In genomic region chr7:37746133-37746761, GRCm38 (mm10) we compare ENCODE assay signal across 14 mouse cellular contexts. TPM values are rescaled to one million over a fixed set of nuclear protein-coding genes. Genes with fewer than 3 reads are reported as not detected.
DNase-seq lines count a peak whose midpoint lies in the region; ATAC-seq and TF ChIP-seq lines count a peak whose summit lies in the region.
"Had no signal": no experiment of that assay in that cellular context is flagged by ENCODE, and none has a peak within 500 bp of the region (broad histone marks: within the 10 kb centered on the region; RNA-seq: fewer than 3 reads in every experiment).

No protein-coding gene starts in this region.

- DNase-seq in heart, adult 2 months = no peak
- DNase-seq in lung, embryonic 14.5 days = peak; percentile 18
- no peak for DNase-seq in lung, adult 18-20 months
- DNase-seq in adrenal gland, postnatal 4 days (ENCODE audit: low spot score in 2 of 2) = no peak
- no peak for DNase-seq in limb, embryonic 10.5 days (ENCODE audit: low spot score)
- DNase-seq: cerebellum, postnatal 25 days; liver, embryonic 13.5 days; right cerebral cortex, postnatal 25 days had no signal

- no peak for TF ChIP-seq CTCF in heart, adult 2 months (IDR thresholded peaks at IDR 0.05)
- TF ChIP-seq CTCF in lung, embryonic 14.5 days (IDR thresholded peaks at IDR 0.05; ENCODE audit: low read depth) = no peak

- no peaks in the 10 kb centered on the region for H3K36me3 ChIP-seq in heart, embryonic 12.5 days
- H3K36me3 ChIP-seq in heart, adult 2 months (ENCODE audit: control insufficient read depth, insufficient read depth, low read length) = no peaks in the 10 kb centered on the region
- H3K36me3 ChIP-seq in lung, embryonic 14.5 days (ENCODE audit: insufficient read depth) = no peaks in the 10 kb centered on the region
- no peaks in the 10 kb centered on the region for H3K36me3 ChIP-seq in forebrain, embryonic 16.5 days (ENCODE audit: control insufficient read depth, insufficient read depth)
- no peaks in the 10 kb centered on the region for H3K36me3 ChIP-seq in neural tube, embryonic 14.5 days (ENCODE audit: control insufficient read depth, insufficient read depth, low read length)
- no peaks in the 10 kb centered on the region for H3K36me3 ChIP-seq in limb, embryonic 10.5 days
- H3K36me3 ChIP-seq: liver, embryonic 13.5 days had no signal

- no peaks in the 10 kb centered on the region for H3K9me3 ChIP-seq in heart, embryonic 12.5 days (replicated peaks)
- no peaks in the 10 kb centered on the region for H3K9me3 ChIP-seq in lung, embryonic 14.5 days (ENCODE audit: low read depth, low read length)
- H3K9me3 ChIP-seq in forebrain, embryonic 16.5 days (ENCODE audit: control insufficient read depth, low read length) = no peaks in the 10 kb centered on the region
- H3K9me3 ChIP-seq in neural tube, embryonic 14.5 days (ENCODE audit: control insufficient read depth, low read length) = no peaks in the 10 kb centered on the region
- no peaks in the 10 kb centered on the region for H3K9me3 ChIP-seq in limb, embryonic 10.5 days (replicated peaks)
- H3K9me3 ChIP-seq: liver, embryonic 13.5 days had no signal

- H3K4me1 ChIP-seq in heart, embryonic 12.5 days (replicated peaks) = peaks cover 17% of the 10 kb centered on the region
- no peaks in the 10 kb centered on the region for H3K4me1 ChIP-seq in heart, adult 2 months (ENCODE audit: control insufficient read depth, insufficient read depth, low read length)
- no peaks in the 10 kb centered on the region; the same call in 1 of the 2 replicates for H3K4me1 ChIP-seq in lung, embryonic 14.5 days (ENCODE audit: insufficient read depth)
- peaks cover 25% of the 10 kb centered on the region for H3K4me1 ChIP-seq in forebrain, embryonic 16.5 days (replicated peaks; ENCODE audit: control insufficient read depth, insufficient read depth, low read length)
- H3K4me1 ChIP-seq in neural tube, embryonic 14.5 days (ENCODE audit: control insufficient read depth, insufficient read depth, low read length) = peaks cover 18% of the 10 kb centered on the region
- peaks cover 22% of the 10 kb centered on the region for H3K4me1 ChIP-seq in limb, embryonic 10.5 days
- H3K4me1 ChIP-seq: liver, embryonic 13.5 days had no signal

- no peak for TF ChIP-seq POLR2A in heart, adult 2 months (IDR thresholded peaks at IDR 0.05; ENCODE audit: insufficient read depth, low read depth, low read length)

- H3K9ac ChIP-seq in heart, embryonic 12.5 days = no peak overlapping the region
- H3K9ac ChIP-seq in heart, adult 2 months (ENCODE audit: low read depth, low read length) = no peak overlapping the region
- H3K9ac ChIP-seq in lung, embryonic 14.5 days = no peak overlapping the region
- H3K9ac ChIP-seq in forebrain, embryonic 16.5 days (replicated peaks; ENCODE audit: low read depth, low read length) = no peak overlapping the region
- H3K9ac ChIP-seq in neural tube, embryonic 14.5 days (replicated peaks; ENCODE audit: low read depth, low read length) = no peak overlapping the region
- H3K9ac ChIP-seq: liver, embryonic 13.5 days had no signal

- H3K4me3 ChIP-seq in heart, embryonic 12.5 days = peak overlapping the region; percentile 11; the same call in 1 of the 2 replicates
- no peak overlapping the region for H3K4me3 ChIP-seq in heart, adult 2 months
- H3K4me3 ChIP-seq in lung, embryonic 14.5 days (ENCODE audit: low read depth, low read length) = no peak overlapping the region
- no peak overlapping the region for H3K4me3 ChIP-seq in forebrain, embryonic 16.5 days (replicated peaks; ENCODE audit: low read length)
- H3K4me3 ChIP-seq in neural tube, embryonic 14.5 days (ENCODE audit: low read depth, low read length) = no peak overlapping the region
- H3K4me3 ChIP-seq in limb, embryonic 10.5 days = no peak overlapping the region
- H3K4me3 ChIP-seq: liver, embryonic 13.5 days; myocyte had no signal

- ATAC-seq in heart, embryonic 12.5 days (ENCODE audit: insufficient number of reproducible peaks, low FRiP score) = no peak
- ATAC-seq in lung, embryonic 14.5 days (ENCODE audit: insufficient read depth) = peak; percentile 31; the same call in 1 of the 2 replicates
- ATAC-seq in forebrain, embryonic 16.5 days = no peak
- 0 out of 2 replicates have a peak, but pooled peaks have one; percentile 7 for ATAC-seq in neural tube, embryonic 14.5 days (ENCODE audit: low read depth)
- ATAC-seq: CD4-positive, CD25-positive, alpha-beta regulatory T cell, adult 4 months had no signal

- TF ChIP-seq EP300 in heart, adult 2 months (IDR thresholded peaks at IDR 0.05; ENCODE audit: insufficient read depth, low read depth, low read length) = no peak

- peaks cover 7% of the 10 kb centered on the region for H3K27me3 ChIP-seq in heart, embryonic 12.5 days (replicated peaks)
- H3K27me3 ChIP-seq in heart, adult 2 months (ENCODE audit: control insufficient read depth, insufficient read depth, low read length) = no peaks in the 10 kb centered on the region
- H3K27me3 ChIP-seq in lung, embryonic 14.5 days (ENCODE audit: insufficient read depth, low read length) = no peaks in the 10 kb centered on the region
- no peaks in the 10 kb centered on the region for H3K27me3 ChIP-seq in forebrain, embryonic 16.5 days (replicated peaks; ENCODE audit: control insufficient read depth, insufficient read depth, low read length)
- H3K27me3 ChIP-seq in neural tube, embryonic 14.5 days (ENCODE audit: control insufficient read depth, insufficient read depth, low read length) = no peaks in the 10 kb centered on the region
- peaks cover 87% of the 10 kb centered on the region for H3K27me3 ChIP-seq in limb, embryonic 10.5 days (ENCODE audit: low read depth, poor library complexity, severe bottlenecking)
- H3K27me3 ChIP-seq: liver, embryonic 13.5 days had no signal

- H3K79me2 ChIP-seq in heart, adult 2 months (replicated peaks; ENCODE audit: control insufficient read depth, insufficient read depth, low read length) = no peaks in the 10 kb centered on the region

- intact Hi-C loops in heart, adult 2 months (cut with DNase I) = loop anchor here (10.0 kb wide), 1 partner anchor 121 kb away; no protein-coding TSS in a partner anchor

- H3K4me2 ChIP-seq in heart, embryonic 12.5 days = peak overlapping the region; percentile 57
- no peak overlapping the region for H3K4me2 ChIP-seq in lung, embryonic 14.5 days
- no peak overlapping the region for H3K4me2 ChIP-seq in forebrain, embryonic 16.5 days (ENCODE audit: low read length)
- no peak overlapping the region for H3K4me2 ChIP-seq in neural tube, embryonic 14.5 days (ENCODE audit: low read depth, low read length)
- H3K4me2 ChIP-seq: liver, embryonic 13.5 days had no signal

- H3K27ac ChIP-seq in heart, embryonic 12.5 days (ENCODE audit: poor library complexity, severe bottlenecking) = peak overlapping the region; percentile 11; the same call in 1 of the 2 replicates
- H3K27ac ChIP-seq in heart, adult 2 months = no peak overlapping the region
- no peak overlapping the region for H3K27ac ChIP-seq in lung, embryonic 14.5 days (ENCODE audit: low read depth)
- H3K27ac ChIP-seq in forebrain, embryonic 16.5 days (ENCODE audit: low read length) = 0 out of 2 replicates have a peak overlapping the region, but pooled peaks have one; percentile 1
- H3K27ac ChIP-seq in neural tube, embryonic 14.5 days (ENCODE audit: low read depth, low read length) = no peak overlapping the region
- H3K27ac ChIP-seq in limb, embryonic 10.5 days = no peak overlapping the region
- H3K27ac ChIP-seq: liver, embryonic 13.5 days; stomach, postnatal 0 days had no signal

- 14% methylated on average over 12 of the region's 13 CpGs for WGBS in heart, embryonic 12.5 days
- 33% methylated on average over 13 of the region's 13 CpGs for WGBS in heart, adult 2 months
- WGBS in lung, embryonic 14.5 days = 20% methylated on average over 12 of the region's 13 CpGs
- WGBS in forebrain, embryonic 16.5 days = 11% methylated on average over 12 of the region's 13 CpGs
- 7% methylated on average over 12 of the region's 13 CpGs for WGBS in neural tube, embryonic 14.5 days
- WGBS in limb, embryonic 10.5 days = 45% methylated on average over 13 of the region's 13 CpGs

RNA-seq across cellular contexts. Expression of gene Zfp536, which starts 27.2 kb away (rescaled TPM):
- polyA plus RNA-seq in heart, embryonic 12.5 days (2016; fragmentation: Nextera tagmentation; extraction: Ambion mirVana) = 4.7 and 5.1 TPM in 2 replicates
- total RNA-seq in heart, adult 2 months (2021) = 10 to 100 TPM in 1 of 2 experiments, 1 to 10 TPM in 1; 7.7 to 10.1 TPM
- 3.1 and 3.8 TPM in 2 replicates for polyA plus RNA-seq in heart, adult 2 months (2012; rRNA removed)
- polyA plus RNA-seq in lung, embryonic 14.5 days (2014; fragmentation: Nextera tagmentation; extraction: Ambion mirVana) = 13.1 and 13.7 TPM in 2 replicates
- polyA plus RNA-seq in forebrain, embryonic 16.5 days (2015; fragmentation: Nextera tagmentation; extraction: Ambion mirVana) = 29.1 and 31.1 TPM in 2 replicates
- polyA plus RNA-seq in neural tube, embryonic 14.5 days (2014; fragmentation: Nextera tagmentation; extraction: Ambion mirVana) = 45.7 and 54.9 TPM in 2 replicates
- total RNA-seq in adrenal gland, postnatal 4 days (2021) = 10 to 100 TPM; 10.3 TPM
- 1.3 and 1.8 TPM in 2 replicates for polyA plus RNA-seq in limb, embryonic 10.5 days (2016; fragmentation: Nextera tagmentation; extraction: Ambion mirVana)
- polyA plus RNA-seq: myocyte had no signal

Comparison
In these comparisons a context has a peak if more than half of its experiments do, and no peak if none do; other contexts are left out.
1. H3K27ac ChIP-seq: peak in heart, embryonic 12.5 days (single experiment) and forebrain, embryonic 16.5 days (single experiment); none in heart, adult 2 months (single experiment), lung, embryonic 14.5 days (single experiment), neural tube, embryonic 14.5 days (single experiment) and limb, embryonic 10.5 days (single experiment).
2. ATAC-seq: peak in lung, embryonic 14.5 days (single experiment) and neural tube, embryonic 14.5 days (single experiment); none in heart, embryonic 12.5 days (single experiment) and forebrain, embryonic 16.5 days (single experiment).